Mouse (Mus musculus) layer of hippocampus, adult 11-12 months (tissue): ENCODE results near the gene Tusc2.

ENCODE experiments used
- DNase-seq: peaks from one replicate; pipeline ENCODE4 v3.0.0; 2022; ENCODE audit warnings: low spot score

Gene Tusc2

GRCm38 (mm10) chr9:107587833-107588639 is 25.0 kb downstream of the Tusc2 start:
- DNase-seq: peak; percentile 57

DNA sequence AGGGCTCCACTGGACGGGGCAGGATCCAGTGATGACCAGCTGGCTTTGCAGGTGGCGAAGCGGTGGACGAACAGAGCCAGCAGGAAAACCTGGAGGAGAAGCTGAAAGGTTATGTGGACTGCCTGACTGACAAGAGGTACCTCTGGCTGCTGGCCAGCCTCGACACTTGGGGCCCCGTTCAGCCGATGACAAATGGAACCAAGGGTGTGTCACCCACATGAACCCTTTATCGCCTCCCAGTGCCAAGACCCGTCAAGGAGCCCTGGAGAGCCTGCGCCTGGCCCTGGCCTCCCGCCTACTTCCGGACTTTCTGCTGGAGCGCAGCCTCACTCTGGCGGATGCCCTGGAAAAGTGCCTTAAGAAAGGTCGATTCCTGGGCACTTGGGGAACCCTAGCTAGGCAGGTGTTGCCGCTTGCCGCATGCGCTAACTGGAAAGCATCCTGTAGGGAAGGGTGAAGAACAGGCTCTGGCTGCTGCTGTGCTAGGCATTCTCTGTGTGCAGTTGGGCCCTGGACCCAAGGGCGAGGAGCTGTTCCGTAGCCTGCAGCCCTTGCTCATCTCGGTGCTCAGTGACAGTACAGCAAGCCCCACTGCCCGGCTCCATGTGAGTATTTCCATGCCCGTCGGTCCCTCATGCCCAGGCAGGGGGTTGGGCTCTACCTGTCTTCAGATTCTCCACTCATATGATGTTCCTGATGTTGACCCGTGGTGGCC is 27.2 kb downstream of the Tusc2 start:
- DNase-seq: no peak

- no peak for DNase-seq
Measured at GRCm38 (mm10) chr9:107590773-107591060, 27.7 kb downstream of the Tusc2 start.

DNA sequence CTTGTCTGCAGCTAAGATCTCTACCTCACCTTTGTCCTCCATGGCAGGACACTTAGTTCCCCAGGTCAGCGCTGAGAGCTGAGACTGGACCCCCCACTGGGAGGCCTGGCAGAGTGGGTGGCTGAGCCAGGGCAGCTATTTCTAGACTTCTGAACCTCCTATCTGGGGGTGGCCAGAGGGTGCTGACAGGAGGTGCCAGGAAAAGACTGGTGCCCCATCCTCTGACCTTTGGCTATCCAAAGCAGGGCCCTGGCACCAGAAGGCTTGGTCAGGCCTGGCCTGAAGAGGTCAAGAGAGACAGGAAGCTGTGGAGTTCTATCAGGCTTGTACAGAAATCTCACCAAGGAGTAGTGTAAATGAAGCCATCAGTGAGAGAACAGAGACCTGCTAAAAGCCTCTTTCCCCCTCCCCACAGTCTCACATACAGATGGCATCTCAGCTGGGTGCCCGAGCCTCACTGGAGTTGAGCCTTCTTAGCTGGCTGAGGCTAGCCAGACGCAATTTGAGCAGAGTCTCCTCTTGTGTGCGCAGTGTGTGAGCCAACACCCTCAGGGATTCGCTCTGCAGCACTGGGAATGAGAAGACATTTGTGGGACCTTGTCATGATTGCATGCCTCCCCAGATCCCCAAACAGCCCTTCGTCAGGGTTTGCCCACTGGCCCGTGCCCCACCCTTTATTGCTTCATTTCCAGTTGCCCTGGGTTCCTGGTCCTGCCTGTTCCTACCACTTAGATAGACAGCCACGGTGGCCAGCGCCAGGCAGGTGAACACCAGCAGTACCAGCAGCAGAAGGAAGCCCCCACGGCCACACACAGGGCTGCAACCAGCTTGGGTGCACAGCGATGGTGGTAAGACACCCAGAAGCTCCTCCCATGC is 30.3 kb downstream of the Tusc2 start:
- DNase-seq: no peak

DNA sequence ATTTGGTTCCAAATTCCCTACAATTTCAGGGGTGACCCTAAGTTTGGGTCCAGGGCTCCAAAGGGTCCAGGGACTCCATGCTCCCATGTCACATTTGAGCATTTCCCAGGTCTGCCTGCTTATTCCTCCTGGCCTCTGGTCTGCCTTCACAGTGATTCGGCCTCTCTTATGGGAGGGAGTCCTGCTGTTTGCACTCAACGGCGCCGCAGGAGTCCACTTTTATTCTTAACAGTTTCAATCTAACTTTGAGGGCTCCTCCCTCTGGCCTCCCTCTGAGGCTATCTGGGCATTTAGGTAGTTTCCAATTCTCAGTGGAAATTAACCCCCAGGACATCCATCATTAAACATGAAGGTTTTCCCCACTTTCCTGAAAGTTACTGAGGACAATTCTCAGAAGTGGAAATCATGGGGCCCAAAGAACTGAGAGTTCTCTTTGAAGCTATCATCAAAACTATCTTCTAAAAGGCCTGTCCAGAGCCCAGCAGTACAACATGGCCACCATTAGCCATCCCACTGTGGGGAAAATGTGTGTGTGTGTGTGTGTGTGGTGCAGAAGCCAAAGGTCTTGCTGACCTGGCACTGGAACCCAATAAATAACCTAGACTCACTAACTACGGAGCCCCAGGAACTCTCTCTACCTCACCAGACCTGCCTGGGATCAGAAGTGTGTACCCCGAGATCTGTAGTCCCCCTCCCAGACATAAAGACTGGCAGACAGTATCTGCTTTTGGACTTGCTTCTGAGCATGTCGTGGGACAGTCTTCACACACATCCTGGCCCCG is 31.4 kb downstream of the Tusc2 start:
- DNase-seq: no peak

GRCm38 (mm10) chr9:107596619-107597569 is 33.8 kb downstream of the Tusc2 start:
- no peak for DNase-seq

GRCm38 (mm10) chr9:107598385-107598784 is 35.3 kb downstream of the Tusc2 start:
- no peak for DNase-seq

GRCm38 (mm10) chr9:107599433-107599832 is 36.4 kb downstream of the Tusc2 start:
- DNase-seq: no peak

DNA sequence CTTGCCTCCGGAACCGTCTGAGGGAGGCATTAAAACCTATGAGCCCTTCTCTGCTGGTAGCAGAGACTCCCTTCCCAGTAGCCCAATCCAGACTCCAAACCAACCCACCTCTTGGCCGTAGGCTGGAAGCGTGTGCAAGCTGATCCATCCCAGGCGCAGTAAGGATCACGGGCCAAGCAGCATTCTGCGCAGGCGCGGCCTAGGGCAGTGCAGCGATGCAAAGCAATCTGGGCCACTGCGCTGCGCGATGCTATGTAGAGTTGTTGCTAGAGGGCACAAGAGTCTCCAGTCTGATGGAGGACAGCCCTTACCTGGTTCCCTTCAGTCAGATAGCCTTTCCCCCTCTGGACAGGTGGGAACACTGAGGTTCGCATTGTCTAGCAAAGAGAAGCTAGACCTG is 36.8 kb downstream of the Tusc2 start:
- no peak for DNase-seq

DNA sequence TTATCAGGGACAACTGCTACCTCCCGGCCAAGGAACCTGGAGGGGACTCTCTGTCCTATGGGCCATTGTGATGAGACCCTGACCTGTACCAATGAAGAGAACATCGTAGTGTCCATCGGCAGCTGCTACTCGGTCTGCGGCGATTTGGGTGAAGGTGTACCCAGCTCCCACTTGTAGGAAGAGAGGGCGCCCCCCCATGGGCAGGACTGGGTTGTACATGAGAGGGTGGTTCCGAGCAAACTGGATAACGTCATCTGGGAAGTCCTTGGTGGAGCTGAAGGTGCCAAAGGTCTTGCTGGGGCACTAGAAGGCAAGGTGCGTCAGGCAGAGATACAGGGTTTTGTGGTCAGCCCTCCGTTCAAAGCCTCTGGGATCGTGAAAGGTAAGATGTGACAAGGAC is 37.7 kb downstream of the Tusc2 start:
- DNase-seq: no peak

- DNase-seq: no peak
Measured at GRCm38 (mm10) chr9:107601275-107601674, 38.2 kb downstream of the Tusc2 start.

- DNase-seq: peak; percentile 92
Measured at GRCm38 (mm10) chr9:107602068-107602648, 39.1 kb downstream of the Tusc2 start.

DNA sequence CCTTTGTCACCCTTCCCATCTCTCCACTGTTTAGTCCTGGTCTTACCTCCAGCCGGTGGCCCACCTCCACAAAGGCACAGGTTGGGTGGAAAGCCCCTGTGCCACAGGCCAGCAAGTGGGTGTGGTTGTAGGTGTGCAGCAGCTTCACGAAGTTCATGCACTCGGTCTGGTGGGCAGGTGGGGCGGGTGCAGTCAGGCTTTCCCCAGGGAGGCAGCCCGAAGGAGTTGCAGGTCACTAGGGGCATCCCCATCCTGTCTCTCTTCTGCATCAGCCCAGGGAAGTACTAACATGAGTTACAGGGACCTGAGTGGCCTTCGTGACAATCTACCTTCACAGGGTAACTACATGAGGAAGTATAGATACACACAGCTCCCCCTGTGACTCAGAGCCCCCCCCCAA is 40.2 kb downstream of the Tusc2 start:
- DNase-seq: no peak

DNA sequence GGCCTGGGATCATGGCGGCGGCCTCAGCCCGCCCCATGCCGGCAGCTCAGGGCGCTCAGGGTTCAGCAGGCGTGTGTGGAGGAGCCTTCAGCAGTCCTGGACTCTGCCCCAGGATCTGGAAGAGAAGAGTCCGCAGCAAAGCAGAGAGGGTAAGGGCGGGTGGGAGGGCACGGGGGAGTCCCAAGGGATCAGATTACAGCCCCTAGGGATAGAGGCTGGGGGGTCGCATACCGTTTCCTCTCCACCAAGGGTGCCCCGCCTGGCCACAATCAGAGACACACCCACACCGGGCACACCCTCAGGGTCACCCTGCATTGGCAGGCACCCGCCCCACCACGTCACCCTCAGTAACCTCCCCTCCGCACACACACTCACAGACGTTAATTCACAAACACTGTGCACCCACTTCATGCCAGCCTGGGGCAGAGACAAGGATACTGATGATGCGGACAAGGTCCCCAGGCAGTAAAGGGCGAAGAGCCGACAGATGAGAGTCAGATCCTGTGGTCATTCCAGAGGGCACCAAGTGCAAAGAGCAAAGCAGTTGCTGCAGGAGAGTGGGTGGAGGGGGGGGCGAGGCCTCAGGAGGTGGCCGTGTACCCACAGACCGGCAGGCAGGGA is 42.1 kb downstream of the Tusc2 start:
- no peak for DNase-seq

DNA sequence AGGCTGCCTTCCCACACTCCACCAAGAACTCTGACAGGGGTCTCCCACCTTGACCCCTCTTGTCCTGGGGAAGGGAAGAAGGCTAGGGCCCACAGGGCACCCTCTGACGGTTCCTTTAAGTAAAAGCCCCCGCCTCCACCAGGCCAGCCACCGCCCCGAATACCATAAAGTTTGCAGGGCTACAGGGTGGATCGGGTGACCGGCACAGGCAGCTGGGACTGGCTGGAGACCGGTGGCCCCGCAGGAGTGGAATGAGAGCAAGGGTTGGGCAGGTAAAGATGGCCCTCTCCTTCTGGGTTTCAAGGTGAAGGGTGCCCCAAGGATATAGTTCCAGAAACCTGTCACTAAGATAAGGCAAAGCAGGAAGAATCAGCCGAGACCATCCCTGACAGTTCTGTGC is 43.5 kb downstream of the Tusc2 start:
- no peak for DNase-seq

DNA sequence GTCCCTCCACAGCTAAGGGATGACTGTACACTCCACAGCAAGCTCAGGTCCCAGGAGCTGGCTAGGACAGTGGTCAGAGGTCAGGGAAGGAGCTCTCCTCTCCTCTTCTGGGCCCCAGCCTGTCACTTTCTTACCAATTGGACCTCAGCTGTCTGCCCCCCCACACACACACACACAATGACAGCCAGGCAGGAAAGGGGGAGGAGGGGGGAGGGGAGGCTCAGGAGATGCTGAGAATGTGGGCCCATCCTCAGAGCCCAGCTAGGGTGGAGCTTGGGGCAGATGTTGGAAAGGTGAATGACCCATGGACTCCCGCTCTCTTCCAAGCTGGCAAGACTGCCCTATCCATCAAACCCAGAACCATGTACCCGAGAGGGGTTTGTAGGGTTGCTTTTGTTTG is 44.0 kb downstream of the Tusc2 start:
- DNase-seq: no peak

DNA sequence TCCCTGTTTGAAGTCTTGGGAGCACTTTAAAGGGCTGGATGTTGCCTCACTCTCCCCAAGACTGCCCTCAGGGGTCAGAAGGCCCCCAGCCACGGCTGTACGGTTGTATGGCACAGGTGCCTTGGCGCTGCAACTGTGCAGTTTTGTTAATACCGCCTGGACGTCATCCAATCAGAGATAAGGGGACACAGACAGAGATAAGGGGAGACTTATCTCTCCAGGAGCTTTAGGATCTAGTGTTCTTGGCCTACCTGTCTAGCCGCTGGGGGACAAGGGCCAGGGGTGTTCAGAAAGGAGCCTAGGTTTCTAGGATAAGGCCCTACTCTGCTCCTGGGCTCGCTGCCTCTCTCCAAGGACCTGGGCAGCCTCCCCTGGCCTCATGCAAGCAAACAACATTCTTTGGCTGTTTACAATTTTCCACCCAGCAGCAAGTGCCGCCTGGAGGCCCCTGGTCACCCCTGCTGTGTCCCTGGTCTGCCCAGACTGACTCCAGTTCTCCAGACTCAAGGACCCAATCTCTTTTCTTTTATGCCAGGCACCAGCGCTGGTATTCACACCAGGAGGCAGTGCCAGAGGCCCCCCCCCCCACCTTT is 44.7 kb downstream of the Tusc2 start:
- DNase-seq: no peak

DNA sequence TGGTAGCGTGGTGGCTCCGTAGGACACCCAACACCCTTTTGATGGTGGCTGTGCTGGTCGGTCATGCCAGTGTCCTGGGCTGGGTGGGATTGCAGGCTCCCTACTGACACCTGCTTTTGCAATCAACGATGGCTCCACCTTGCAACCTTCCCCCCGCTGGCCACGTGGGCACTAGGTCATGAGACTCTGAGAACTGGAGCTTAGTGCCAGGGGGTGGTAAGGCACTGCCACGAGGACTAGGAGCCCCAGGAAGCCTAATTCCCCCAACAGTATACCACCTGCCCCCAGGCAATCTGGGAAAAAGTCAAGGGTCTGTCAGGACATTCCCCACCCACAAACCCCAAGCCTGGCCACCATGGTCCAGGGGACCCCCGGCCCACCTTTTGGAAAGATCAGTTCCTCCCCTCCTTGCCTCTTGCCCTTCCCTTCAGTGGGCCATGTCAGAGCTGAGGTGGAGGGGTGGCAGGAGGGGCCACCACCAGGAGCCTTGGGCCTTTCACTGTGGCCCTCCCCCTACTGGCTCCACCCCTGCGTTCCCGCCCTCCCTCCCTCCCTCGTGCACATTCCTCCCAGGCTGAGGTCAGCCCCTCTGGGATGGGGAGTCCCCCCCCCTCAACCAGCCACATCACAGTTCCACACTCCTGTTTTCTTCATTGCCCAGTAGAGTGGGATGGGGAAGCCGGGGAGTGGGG is 45.8 kb downstream of the Tusc2 start, which contains the start of gene Sema3b:
Gene Sema3b (minus strand): TSS at position 489 of the 692 bp plus-strand sequence.
- DNase-seq: no peak

- DNase-seq: no peak
Measured at GRCm38 (mm10) chr9:107609433-107609830, 46.4 kb downstream of the Tusc2 start.
